Comparison of ENCODE assay signal across 24 mouse cellular contexts in the genomic region with DNA sequence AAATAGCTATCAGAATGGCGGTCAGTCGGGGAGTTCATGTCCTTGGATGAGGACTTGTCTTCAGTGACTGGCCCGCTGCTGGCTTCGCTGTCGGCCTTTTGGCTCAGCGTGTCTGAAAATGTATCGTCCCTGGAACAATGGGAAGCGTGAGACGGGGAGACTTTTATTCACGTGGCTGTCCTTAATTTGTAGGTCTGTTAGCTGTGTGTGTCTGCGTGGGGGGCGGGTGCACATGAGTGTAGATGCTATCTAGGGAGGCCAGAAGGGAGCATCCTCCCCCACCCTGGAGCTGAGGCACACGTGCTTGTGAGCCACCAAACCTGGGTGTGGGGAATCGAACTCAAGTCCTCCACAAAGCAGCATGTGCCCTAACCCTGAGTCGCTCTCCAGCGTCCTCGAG.
"Had no signal": no experiment of that assay in that cellular context is flagged by ENCODE, and none has a peak within 500 bp of the region (broad histone marks: within the 10 kb centered on the region; RNA-seq: fewer than 3 reads in every experiment).

No protein-coding gene starts in this region.

- H3K36me3 ChIP-seq: intestine, embryonic 15.5 days; liver, embryonic 13.5 days had no signal

- DNase-seq: gastrocnemius, adult 2 months; gastrocnemius, postnatal 10 days; gastrocnemius, postnatal 25 days; heart, postnatal 10 days; heart, postnatal 4 days; kidney, adult 18-20 months; kidney, adult 8-10 months; kidney, postnatal 14 days; kidney, postnatal 36 days; layer of hippocampus, adult 9-11 months; layer of hippocampus, postnatal 36 days; left cerebral cortex, postnatal 4 days; liver; liver, embryonic 13.5 days had no signal

- H3K9me3 ChIP-seq: heart, embryonic 10.5 days; heart, embryonic 12.5 days; hindbrain, embryonic 15.5 days; intestine, embryonic 15.5 days; kidney, embryonic 15.5 days; limb, embryonic 12.5 days; liver, embryonic 13.5 days had no signal

- ATAC-seq: inflammation-experienced regulatory T-cells, adult 6 months; intestine, embryonic 15.5 days; intestine, postnatal 0 days had no signal

- H3K4me2 ChIP-seq: heart, embryonic 12.5 days; hindbrain, embryonic 15.5 days; intestine, embryonic 15.5 days; kidney, embryonic 15.5 days; limb, embryonic 12.5 days; liver, embryonic 11.5 days; liver, embryonic 13.5 days had no signal

- H3K4me1 ChIP-seq: heart, embryonic 10.5 days; heart, embryonic 12.5 days; hindbrain, embryonic 15.5 days; intestine, embryonic 15.5 days had no signal

- H3K27me3 ChIP-seq: heart, embryonic 12.5 days; hindbrain, embryonic 15.5 days; intestine, embryonic 15.5 days; kidney, embryonic 15.5 days; limb, embryonic 12.5 days; liver, embryonic 13.5 days had no signal

- H3K9ac ChIP-seq: heart, embryonic 12.5 days; hindbrain, embryonic 15.5 days; intestine, embryonic 15.5 days; kidney, embryonic 15.5 days; limb, embryonic 12.5 days; liver, embryonic 13.5 days had no signal

- H3K4me3 ChIP-seq: gastrocnemius, adult 2 months; heart, embryonic 10.5 days; heart, embryonic 12.5 days; hindbrain, embryonic 15.5 days; intestine, embryonic 15.5 days; kidney, embryonic 15.5 days; limb, embryonic 12.5 days; liver, embryonic 13.5 days had no signal

- H3K27ac ChIP-seq: gastrocnemius, adult 2 months; heart, embryonic 10.5 days; hindbrain, embryonic 15.5 days; intestine, embryonic 15.5 days; kidney, embryonic 15.5 days; kidney, postnatal 0 days; limb, embryonic 12.5 days; liver, embryonic 13.5 days had no signal
